Mouse (Mus musculus) c-Kit-positive CD71-positive TER-119-negative erythroid progenitor cells, embryonic 14.5 days (primary cell): ENCODE data around the gene Epb41l2.
A peak's percentile ranks its signal among the peaks of the same experiment; 100 is the strongest.

Experiments
- DNase-seq: peaks from one replicate; pipeline ENCODE4 v3.0.0-alpha.2; 2013; ENCODE audit warnings: low read depth

Gene Epb41l2

GRCm38 (mm10) chr10:25359208-25359958 lies at the start of gene Epb41l2:
Gene Epb41l2, plus strand, starts transcription at chr10:25359798.
- peak; percentile 70 for DNase-seq

- no peak for DNase-seq
Measured at GRCm38 (mm10) chr10:25309996-25310395, 49.6 kb upstream of the Epb41l2 start.

- no peak for DNase-seq
Measured at GRCm38 (mm10) chr10:25310736-25311135, 48.9 kb upstream of the Epb41l2 start.

GRCm38 (mm10) chr10:25311554-25312212 lies 47.9 kb upstream of the Epb41l2 start:
- no peak for DNase-seq

- no peak for DNase-seq
Measured at GRCm38 (mm10) chr10:25313856-25314584, 45.6 kb upstream of the Epb41l2 start.

GRCm38 (mm10) chr10:25317665-25318064 lies 41.9 kb upstream of the Epb41l2 start:
- DNase-seq = no peak

- DNase-seq = no peak
Measured at GRCm38 (mm10) chr10:25318405-25318804, 41.2 kb upstream of the Epb41l2 start.

GRCm38 (mm10) chr10:25319531-25319930 lies 40.1 kb upstream of the Epb41l2 start:
- no peak for DNase-seq

- DNase-seq = no peak
Measured at GRCm38 (mm10) chr10:25321198-25321597, 38.4 kb upstream of the Epb41l2 start.

GRCm38 (mm10) chr10:25325690-25326089 lies 33.9 kb upstream of the Epb41l2 start:
- DNase-seq = no peak

GRCm38 (mm10) chr10:25327511-25327910 lies 32.1 kb upstream of the Epb41l2 start:
- peak; percentile 7 for DNase-seq

GRCm38 (mm10) chr10:25330094-25330493 lies 29.5 kb upstream of the Epb41l2 start:
- DNase-seq = no peak

GRCm38 (mm10) chr10:25331321-25332049 lies 28.1 kb upstream of the Epb41l2 start:
- no peak for DNase-seq

GRCm38 (mm10) chr10:25333390-25334079 lies 26.1 kb upstream of the Epb41l2 start:
- no peak for DNase-seq

GRCm38 (mm10) chr10:25340675-25341074 lies 18.9 kb upstream of the Epb41l2 start:
- DNase-seq = no peak

GRCm38 (mm10) chr10:25342801-25343200 lies 16.8 kb upstream of the Epb41l2 start:
- DNase-seq = no peak

- no peak for DNase-seq
Measured at GRCm38 (mm10) chr10:25353941-25354340, 5.7 kb upstream of the Epb41l2 start.

GRCm38 (mm10) chr10:25354390-25354789 lies 5.2 kb upstream of the Epb41l2 start:
- DNase-seq = no peak

- DNase-seq = no peak
Measured at GRCm38 (mm10) chr10:25359959-25360811, 587 bp downstream of the Epb41l2 start.

GRCm38 (mm10) chr10:25362235-25362634 lies 2.6 kb downstream of the Epb41l2 start:
- no peak for DNase-seq

- DNase-seq = no peak
Measured at GRCm38 (mm10) chr10:25365158-25365557, 5.6 kb downstream of the Epb41l2 start.
